Mouse (Mus musculus) heart, embryonic 15.5 days (tissue): ENCODE measurements around the gene Prr29. TPM values are rescaled to one million over a fixed set of nuclear protein-coding genes. Genes with fewer than 3 reads are reported as not detected.
A peak's percentile ranks its signal among the peaks of the same experiment; 100 is the strongest.
"Not testable (repeated sequence)": the region's sequence is repeated elsewhere in the genome, so short reads cannot be mapped to it uniquely, and the experiment has no call there.

Experiments
- ATAC-seq: fragments of 200-750 bp; cut with Nextera tagmentation; replicated peaks from 2 replicates; pipeline ENCODE4 v1.8.0; 2017; ENCODE audit warnings: low read depth, moderate TSS enrichment; ENCODE audit not compliant: insufficient number of reproducible peaks, insufficient read depth, low FRiP score
- H3K27ac ChIP-seq: fragments of 300-500 bp; sonication (generic); 2 replicates; pipeline ENCODE4 v1.5.1; 2015; ENCODE audit warnings: mild to moderate bottlenecking, inconsistent platforms
- H3K27me3 ChIP-seq: fragments of 300-500 bp; sonication (generic); 2 replicates; pipeline ENCODE4 v1.6.1; 2015; ENCODE audit warnings: inconsistent platforms
- H3K36me3 ChIP-seq: fragments of 300-500 bp; sonication (generic); 2 replicates; pipeline ENCODE4 v1.6.1; 2015; ENCODE audit warnings: mild to moderate bottlenecking, inconsistent platforms
- H3K4me1 ChIP-seq: fragments of 300-500 bp; sonication (generic); replicated peaks from 2 replicates; pipeline ENCODE4 v1.6.1; 2015; ENCODE audit warnings: inconsistent platforms
- H3K4me2 ChIP-seq: fragments of 300-500 bp; sonication (generic); 2 replicates; pipeline ENCODE4 v1.6.1; 2015; ENCODE audit warnings: inconsistent platforms, mild to moderate bottlenecking, moderate library complexity
- H3K4me3 ChIP-seq: fragments of 300-500 bp; sonication (generic); 2 replicates; pipeline ENCODE4 v1.5.1; 2015; ENCODE audit warnings: mild to moderate bottlenecking, inconsistent platforms
- H3K9ac ChIP-seq: fragments of 300-500 bp; sonication (generic); 2 replicates; pipeline ENCODE4 v1.6.1; 2015; ENCODE audit warnings: mild to moderate bottlenecking, inconsistent platforms
- H3K9me3 ChIP-seq: fragments of 300-500 bp; sonication (generic); replicated peaks from 2 replicates; pipeline ENCODE4 v1.6.1; 2016; ENCODE audit warnings: inconsistent platforms
- WGBS: fragments of 180-500 bp; shearing (Covaris S2); methylation state at CpG from one replicate; pipeline ENCODE4 v1.1.7; 2015; ENCODE audit warnings: mixed read lengths; 5-methylcytosine and 5-hydroxymethylcytosine counted together
- polyA plus RNA-seq: library from polyadenylated mRNA; unstranded; fragments of >200 nt; fragmentation: Nextera tagmentation; extraction: Ambion mirVana; gene quantifications from 2 replicates; pipeline ENCODE4 v1.2.1, GENCODE M21; 2015

Gene Prr29
- polyA plus RNA-seq, 1 experiment from 2014 or later: 0.44 TPM

DNA sequence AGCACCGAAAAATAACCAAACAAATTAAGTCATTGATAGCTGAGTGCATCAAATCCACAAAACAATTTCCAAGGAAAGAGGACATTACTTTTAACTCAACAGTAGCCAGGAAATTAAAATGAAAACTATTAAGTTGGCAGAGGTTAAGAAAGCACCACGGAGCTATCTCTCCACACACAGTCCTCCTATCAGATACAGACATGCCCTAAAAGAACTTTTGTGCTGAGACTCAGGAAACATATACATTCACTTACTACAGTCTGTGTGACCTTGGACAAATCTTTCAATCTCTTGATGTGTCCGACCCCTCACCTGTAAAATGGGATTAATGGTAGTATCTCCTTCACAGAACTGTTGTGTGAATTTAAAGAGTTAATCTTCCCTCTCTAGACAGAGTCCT is 21.1 kb downstream of the Prr29 start:
- no peak for ATAC-seq
- H3K4me2 ChIP-seq: no peak overlapping the region
- 78% methylated on average over 3 of the region's 3 CpGs for WGBS
- H3K36me3 ChIP-seq: no peaks in the 10 kb centered on the region
- no peak overlapping the region for H3K4me3 ChIP-seq
- no peaks in the 10 kb centered on the region for H3K9me3 ChIP-seq
- no peaks in the 10 kb centered on the region for H3K27me3 ChIP-seq
- peaks cover 25% of the 10 kb centered on the region; the same call in 1 of the 2 replicates for H3K4me1 ChIP-seq
- H3K27ac ChIP-seq: no peak overlapping the region
- no peak overlapping the region for H3K9ac ChIP-seq

DNA sequence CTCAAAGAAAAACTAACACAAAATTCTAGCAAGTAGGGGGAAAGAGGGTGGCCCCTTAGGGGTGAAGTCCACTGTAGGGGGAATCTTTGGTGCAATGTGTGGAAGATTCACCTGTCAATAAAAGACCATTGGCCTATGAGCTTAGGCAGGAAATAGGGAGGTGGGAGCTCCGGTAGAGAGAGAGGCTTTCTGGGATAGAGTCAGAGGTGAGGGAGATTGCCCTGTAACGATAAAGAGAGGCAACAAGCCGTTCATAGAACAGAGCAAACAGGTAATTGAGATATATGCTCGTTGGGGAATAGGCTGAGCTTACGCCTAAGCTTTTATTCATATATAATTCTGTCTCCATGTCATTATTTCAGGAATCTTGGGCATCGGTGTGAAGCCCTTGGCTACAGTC is 21.7 kb downstream of the Prr29 start:
- no peak overlapping the region for H3K4me2 ChIP-seq
- H3K4me1 ChIP-seq: peaks cover 25% of the 10 kb centered on the region; the same call in 1 of the 2 replicates
- 60% methylated on average over 6 of the region's 6 CpGs for WGBS
- no peak overlapping the region for H3K9ac ChIP-seq
- peak overlapping the region; percentile 41; the same call in 1 of the 2 replicates for H3K27ac ChIP-seq
- H3K36me3 ChIP-seq: no peaks in the 10 kb centered on the region
- no peak for ATAC-seq
- no peaks in the 10 kb centered on the region for H3K9me3 ChIP-seq
- no peaks in the 10 kb centered on the region for H3K27me3 ChIP-seq
- no peak overlapping the region; the same call in 1 of the 2 replicates for H3K4me3 ChIP-seq

DNA sequence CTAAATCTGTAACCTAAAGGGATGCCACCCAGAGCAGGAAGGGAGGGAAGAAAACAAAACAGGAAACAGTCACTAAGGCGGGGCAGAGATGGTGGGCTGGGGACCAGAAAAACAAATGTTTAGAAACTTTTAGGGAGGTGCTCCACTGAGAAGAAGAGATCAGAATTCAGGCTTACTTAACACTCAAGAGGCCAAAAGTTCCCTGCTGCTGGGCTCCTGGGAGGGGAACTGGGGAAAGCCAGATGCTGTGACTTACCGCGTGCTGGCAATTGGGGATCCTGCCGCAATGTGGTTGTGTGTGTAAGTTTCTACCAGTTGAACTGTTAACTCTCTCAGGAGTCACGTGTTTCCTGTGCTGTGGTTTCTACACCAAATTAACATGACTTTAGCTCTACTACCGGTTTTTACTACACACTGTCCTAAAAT is 22.5 kb downstream of the Prr29 start, which contains the start of gene Icam2:
Icam2 (minus strand) TSS at position 285 of the 426 bp plus-strand sequence.
- no peak for ATAC-seq
- H3K9ac ChIP-seq: no peak within 1 kb of the TSS
- peak within 1 kb of the TSS; percentile 41; the same call in 1 of the 2 replicates for H3K27ac ChIP-seq
- no peaks in the 10 kb centered on the region for H3K9me3 ChIP-seq
- no peak within 1 kb of the TSS; the same call in 1 of the 2 replicates for H3K4me3 ChIP-seq
- H3K4me1 ChIP-seq: peaks cover 20% of the 10 kb centered on the region; the same call in 1 of the 2 replicates
- no peaks in the 10 kb centered on the region for H3K36me3 ChIP-seq
- 61% methylated on average over 6 of the region's 6 CpGs for WGBS
- H3K27me3 ChIP-seq: no peaks in the 10 kb centered on the region
- 0 out of 2 replicates have a peak within 1 kb of the TSS, but pooled peaks have one; percentile 16 for H3K4me2 ChIP-seq

DNA sequence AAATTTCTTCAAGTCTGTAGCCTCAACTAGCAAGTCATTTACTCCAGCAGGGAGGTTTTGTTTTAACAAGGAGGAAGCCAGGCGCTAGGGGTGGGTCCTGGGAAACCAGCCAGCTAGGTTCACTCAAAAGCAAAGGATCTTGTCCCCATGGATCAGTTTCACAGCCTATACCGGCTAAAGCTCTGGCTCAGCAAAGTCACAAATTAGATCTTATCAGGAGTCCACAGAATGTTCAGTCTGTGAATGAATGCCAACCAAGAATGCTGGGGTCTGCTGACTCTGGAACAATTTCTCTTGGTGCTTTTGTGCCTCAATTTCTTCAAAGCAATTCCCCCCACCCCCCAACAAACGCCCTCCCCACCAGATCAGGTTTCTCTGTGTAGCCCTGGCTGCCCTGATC is 24.3 kb downstream of the Prr29 start:
- Histone ChIP-seq H3K27ac (peak overlapping the region; percentile 25; the same call in 1 of the 2 replicates), H3K4me3 (no peak overlapping the region), H3K27me3 (no peaks in the 10 kb centered on the region), H3K4me2 (no peak overlapping the region), H3K9ac (peak overlapping the region; percentile 19; the same call in 1 of the 2 replicates), H3K36me3 (no peaks in the 10 kb centered on the region), H3K9me3 (no peaks in the 10 kb centered on the region), H3K4me1 (peaks cover 14% of the 10 kb centered on the region; the same call in 1 of the 2 replicates)
- ATAC-seq: no peak
- WGBS: 23% methylated on average over 3 of the region's 3 CpGs

DNA sequence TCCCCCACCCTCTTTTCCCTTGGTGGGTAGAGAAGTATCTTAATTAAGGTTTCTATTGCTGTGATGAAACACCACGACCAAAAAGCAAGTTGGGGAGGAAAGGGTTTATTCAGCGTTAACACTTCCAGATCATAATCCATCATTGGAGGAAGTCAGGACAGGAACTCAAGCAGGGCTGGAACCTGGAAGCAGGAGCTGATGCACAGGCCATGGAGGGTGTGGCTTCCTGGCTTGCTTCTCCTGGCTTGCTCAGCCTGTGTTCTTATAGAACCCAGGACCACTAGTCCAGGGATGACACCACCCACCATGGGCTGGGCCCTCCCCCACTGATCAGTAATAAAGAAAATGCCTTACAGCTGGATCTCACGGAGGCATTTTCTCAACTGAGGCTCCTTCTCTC is 25.5 kb downstream of the Prr29 start:
- 54% methylated on average over 3 of the region's 3 CpGs for WGBS
- H3K27ac ChIP-seq: no peak overlapping the region
- ATAC-seq: no peak

DNA sequence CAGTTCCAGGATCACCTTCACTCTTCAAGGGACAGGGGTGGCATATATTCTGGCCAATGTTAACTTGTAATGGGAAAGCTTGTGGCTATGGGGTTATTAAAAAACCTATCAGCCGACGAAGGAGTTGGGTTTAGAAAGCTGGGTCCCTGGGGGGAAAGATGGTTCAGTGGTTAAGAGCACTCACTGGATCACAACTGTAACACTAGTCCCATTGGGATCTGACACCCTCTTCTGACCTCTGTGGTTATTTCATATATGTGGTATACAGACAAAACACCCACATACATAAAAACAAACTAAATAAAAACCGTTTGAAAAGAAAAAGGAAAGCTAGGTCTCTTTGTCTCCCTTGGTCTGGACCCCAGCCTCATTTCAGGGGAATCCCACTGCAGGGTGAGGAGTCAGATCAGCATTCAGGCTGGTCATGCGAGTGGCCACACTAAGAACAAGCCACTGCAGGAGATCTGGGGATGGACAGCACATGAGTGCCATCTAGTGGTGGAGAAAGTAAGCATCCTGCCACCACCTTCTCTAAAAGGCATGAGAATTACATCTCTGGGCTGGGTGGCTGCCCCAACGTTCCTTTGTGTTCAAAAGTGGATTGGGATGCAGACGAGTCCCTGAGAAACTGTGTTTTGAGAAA is 26.4 kb downstream of the Prr29 start:
- H3K4me3 ChIP-seq: no peak overlapping the region
- peak overlapping the region; percentile 6; the same call in 1 of the 2 replicates for H3K27ac ChIP-seq
- no peak overlapping the region for H3K9ac ChIP-seq
- peaks cover 14% of the 10 kb centered on the region; the same call in 1 of the 2 replicates for H3K4me1 ChIP-seq
- WGBS: 30% methylated on average over 6 of the region's 6 CpGs
- 0 out of 2 replicates have a peak, but pooled peaks have one; percentile 37 for ATAC-seq
- no peaks in the 10 kb centered on the region for H3K27me3 ChIP-seq
- no peaks in the 10 kb centered on the region for H3K36me3 ChIP-seq
- no peaks in the 10 kb centered on the region for H3K9me3 ChIP-seq
- H3K4me2 ChIP-seq: no peak overlapping the region

More for the DNA sequence above, 25.5 kb downstream of the Prr29 start:
- Histone ChIP-seq H3K27me3 (no peaks in the 10 kb centered on the region), H3K4me1 (peaks cover 14% of the 10 kb centered on the region; the same call in 1 of the 2 replicates), H3K4me3 (no peak overlapping the region), H3K4me2 (no peak overlapping the region), H3K36me3 (no peaks in the 10 kb centered on the region), H3K9ac (no peak overlapping the region), H3K9me3 (no peaks in the 10 kb centered on the region)

DNA sequence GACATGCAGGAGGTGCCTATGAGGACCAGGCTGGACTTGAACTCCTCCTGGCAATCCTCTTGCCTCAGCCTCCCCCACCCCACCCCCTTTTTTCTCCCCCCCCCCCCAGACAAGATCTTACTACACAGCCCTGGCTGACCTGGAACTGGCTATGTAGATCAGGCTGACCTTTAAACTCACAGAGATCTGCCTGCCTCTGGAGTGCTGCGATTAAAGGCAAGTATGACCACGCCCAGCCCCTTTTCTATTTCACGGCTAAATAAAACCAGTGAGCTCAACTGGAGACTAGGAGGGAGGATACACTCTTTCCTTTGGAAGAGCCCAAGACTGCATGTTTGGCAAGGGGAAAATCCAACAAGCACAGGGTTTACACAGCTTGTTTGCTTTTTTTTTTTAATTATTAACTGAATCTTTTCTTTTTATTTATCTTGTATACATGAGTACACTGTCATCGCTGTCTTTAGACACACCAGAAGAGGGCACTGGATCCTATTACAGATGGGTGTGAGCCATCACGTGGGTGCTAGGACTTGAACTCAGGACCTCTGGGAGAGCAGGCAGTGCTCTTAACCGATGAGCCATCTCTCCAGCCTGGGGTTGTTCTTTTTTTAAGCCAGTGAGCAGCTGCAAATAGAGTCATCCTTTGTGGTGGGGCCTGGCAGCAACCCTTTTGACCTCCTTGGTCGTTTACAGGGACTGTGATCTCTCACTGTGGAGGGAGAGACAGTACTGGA is 27.5 kb downstream of the Prr29 start:
- H3K36me3 ChIP-seq: no peaks in the 10 kb centered on the region
- H3K27ac ChIP-seq: no peak overlapping the region
- H3K4me1 ChIP-seq: peaks cover 14% of the 10 kb centered on the region; the same call in 1 of the 2 replicates
- H3K27me3 ChIP-seq: no peaks in the 10 kb centered on the region
- no peak overlapping the region for H3K4me2 ChIP-seq
- no peak overlapping the region for H3K9ac ChIP-seq
- WGBS: 61% methylated on average over 7 of the region's 7 CpGs
- no peak for ATAC-seq
- no peaks in the 10 kb centered on the region for H3K9me3 ChIP-seq
- no peak overlapping the region for H3K4me3 ChIP-seq

DNA sequence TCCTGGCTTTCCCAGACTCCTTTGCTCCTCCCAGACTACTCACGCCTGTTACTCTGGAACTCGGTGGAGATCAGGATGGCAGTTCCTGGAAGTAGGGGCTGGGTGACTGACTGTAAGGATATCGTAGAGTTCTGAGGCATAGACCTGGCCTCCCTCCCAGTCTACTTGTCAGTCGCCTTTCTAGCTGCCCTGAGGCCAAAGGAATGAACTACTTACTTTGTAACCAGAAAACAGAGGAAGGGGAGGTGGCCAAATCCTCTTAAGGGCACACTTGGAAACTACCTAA is 28.0 kb downstream of the Prr29 start:
- Histone ChIP-seq H3K9ac (no peak overlapping the region), H3K36me3 (peaks cover 2% of the 10 kb centered on the region; the same call in 1 of the 2 replicates), H3K27me3 (no peaks in the 10 kb centered on the region), H3K4me1 (peaks cover 12% of the 10 kb centered on the region; the same call in 1 of the 2 replicates), H3K4me3 (no peak overlapping the region), H3K27ac (no peak overlapping the region), H3K4me2 (no peak overlapping the region), H3K9me3 (no peaks in the 10 kb centered on the region)
- no peak for ATAC-seq
- WGBS: 46% methylated on average over 4 of the region's 4 CpGs

DNA sequence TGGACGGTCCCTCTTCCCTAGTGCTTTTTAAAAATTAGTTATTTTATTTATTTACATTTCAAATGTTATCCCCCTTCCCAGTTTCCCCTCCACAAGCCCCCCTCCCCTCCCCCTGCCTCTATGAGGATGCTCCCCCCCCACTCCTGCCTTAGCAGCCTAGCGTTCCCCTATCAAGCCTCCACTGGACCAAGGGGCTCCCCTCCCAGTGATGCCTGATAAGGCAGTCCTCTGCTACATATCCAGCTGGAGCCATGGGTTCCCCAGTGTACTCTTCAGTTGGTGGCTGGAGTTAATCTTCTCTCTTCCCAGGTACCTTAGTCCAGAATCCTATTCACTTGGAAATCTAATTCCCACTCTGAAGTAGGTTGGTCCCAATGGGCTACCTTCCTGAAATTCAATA is 28.8 kb downstream of the Prr29 start:
- not testable (repeated sequence) for H3K4me3 ChIP-seq, H3K36me3 ChIP-seq, H3K27ac ChIP-seq, H3K27me3 ChIP-seq, H3K4me2 ChIP-seq, ATAC-seq, H3K9me3 ChIP-seq, H3K9ac ChIP-seq
- peaks cover 12% of the 10 kb centered on the region; the same call in 1 of the 2 replicates for H3K4me1 ChIP-seq
- WGBS: 63% methylated on average over 2 of the region's 2 CpGs

DNA sequence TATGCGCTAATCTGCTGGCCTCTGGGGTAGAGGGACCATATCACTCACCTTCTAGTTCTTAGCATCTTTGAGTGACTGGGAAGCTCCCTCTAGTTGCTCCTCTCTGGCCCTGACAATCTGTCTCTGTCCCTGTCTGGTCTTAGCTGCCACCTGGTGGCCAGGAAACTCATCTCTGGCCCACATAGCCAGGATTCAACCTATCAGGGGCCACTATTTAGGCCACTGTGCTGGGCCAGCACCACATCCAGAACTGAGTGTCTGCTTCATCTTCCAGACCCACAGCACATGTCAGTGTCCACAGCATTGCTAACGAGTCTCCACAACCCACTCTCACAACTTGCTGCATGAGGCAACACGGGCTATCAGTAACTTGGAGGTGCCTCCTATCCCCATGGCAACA is 32.4 kb downstream of the Prr29 start:
- 88% methylated on average over 3 of the region's 3 CpGs for WGBS
- Histone ChIP-seq H3K4me3 (no peak overlapping the region), H3K4me1 (no peaks in the 10 kb centered on the region), H3K36me3 (peaks cover 23% of the 10 kb centered on the region; the same call in 1 of the 2 replicates), H3K27ac (no peak overlapping the region), H3K27me3 (no peaks in the 10 kb centered on the region), H3K9ac (no peak overlapping the region), H3K9me3 (no peaks in the 10 kb centered on the region), H3K4me2 (no peak overlapping the region)
- ATAC-seq: no peak

DNA sequence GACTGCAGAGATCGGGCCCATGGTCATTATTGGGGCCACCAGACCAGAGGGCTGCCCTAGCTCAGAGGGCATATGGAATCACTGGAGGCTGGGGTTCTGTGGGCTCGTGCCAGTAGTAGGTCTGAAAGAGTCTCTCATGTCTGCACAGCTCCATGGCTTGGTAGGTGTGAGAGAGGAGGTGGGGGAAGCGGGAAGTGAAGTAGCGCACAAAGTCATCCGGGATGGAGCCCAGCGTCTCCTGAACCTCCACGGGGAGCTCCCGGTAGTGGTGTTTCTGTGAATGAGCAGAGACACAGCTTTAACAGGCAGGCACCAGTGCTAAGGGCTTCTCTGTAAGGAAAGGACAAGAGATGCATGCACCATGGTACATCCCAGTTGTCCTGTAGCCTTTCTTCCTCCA is 33.2 kb downstream of the Prr29 start:
- no peak for ATAC-seq
- no peaks in the 10 kb centered on the region for H3K9me3 ChIP-seq
- peaks cover 31% of the 10 kb centered on the region for H3K36me3 ChIP-seq
- no peak overlapping the region for H3K27ac ChIP-seq
- no peak overlapping the region for H3K4me2 ChIP-seq
- WGBS: 86% methylated on average over 8 of the region's 8 CpGs
- no peaks in the 10 kb centered on the region for H3K27me3 ChIP-seq
- H3K4me3 ChIP-seq: no peak overlapping the region
- H3K4me1 ChIP-seq: no peaks in the 10 kb centered on the region
- no peak overlapping the region for H3K9ac ChIP-seq
